Mouse (Mus musculus): ENCODE results near the gene Traf3. TPM values are rescaled to one million over a fixed set of nuclear protein-coding genes. Genes with fewer than 3 reads are reported as not detected.

The Traf3 gene
- total RNA-seq, 4 experiments from 2014 or later = 28.3 to 41.2 (median 36.2) TPM

DNA sequence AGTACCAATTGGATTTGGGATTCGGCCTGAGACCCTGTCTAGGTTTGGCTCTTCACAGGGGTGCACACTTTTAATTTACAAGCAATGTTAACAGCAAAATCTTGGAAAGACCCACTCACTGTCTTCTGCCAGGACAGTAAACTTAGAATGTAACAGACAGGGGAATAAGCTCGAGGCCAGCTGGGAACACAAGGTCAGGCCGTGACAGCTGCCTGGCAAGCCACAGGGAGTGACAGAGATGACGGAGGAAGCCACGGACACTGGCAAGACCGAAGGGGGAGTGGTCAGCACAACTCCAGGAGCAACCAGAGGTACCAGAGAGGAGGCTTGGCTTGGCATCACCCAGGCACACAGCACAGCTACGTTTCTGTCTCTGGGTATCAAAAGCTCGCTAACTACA is 140.7 kb downstream of the Traf3 start:
- DNase-seq (ENCODE audit: low spot score in 2 of 2) = no peak

DNA sequence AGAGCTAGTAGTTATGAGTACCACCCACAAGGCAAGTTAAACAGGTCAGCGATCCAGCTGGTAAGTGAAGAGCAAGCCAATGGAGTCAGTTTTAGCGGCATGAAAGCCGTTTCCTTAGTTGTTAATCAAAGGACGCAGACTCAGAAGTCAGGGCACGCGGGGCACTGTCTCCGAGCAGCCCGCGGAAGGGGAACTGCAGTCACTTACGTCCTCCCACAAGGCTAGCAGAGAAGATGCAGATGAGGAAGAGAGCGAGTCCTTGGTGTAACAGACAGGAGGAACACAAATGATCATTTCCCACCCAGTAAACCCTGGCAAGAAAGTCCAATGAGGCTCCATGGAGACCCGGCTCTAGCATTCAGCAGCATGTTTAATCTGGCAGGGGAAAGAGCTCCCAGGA is 143.1 kb downstream of the Traf3 start:
- DNase-seq (ENCODE audit: low spot score in 2 of 2) = no peak

DNA sequence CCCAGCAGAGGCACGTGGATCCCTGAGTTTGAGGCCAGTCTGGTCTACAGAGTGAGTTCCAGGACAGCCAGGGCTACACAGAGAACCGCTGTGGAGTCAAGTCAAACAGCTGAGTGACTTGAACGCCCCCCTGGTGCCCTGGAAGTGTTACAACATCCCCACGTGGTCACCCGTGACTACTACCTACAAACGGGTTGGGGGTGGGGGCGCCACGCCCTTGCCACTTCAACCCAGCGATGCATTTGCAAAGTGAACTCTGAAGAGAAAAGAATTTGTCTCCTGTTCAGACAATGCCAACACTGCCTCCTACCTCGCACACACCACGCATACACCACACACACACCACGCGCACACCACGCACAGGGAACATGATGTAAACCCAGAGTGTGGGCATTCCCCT is 143.8 kb downstream of the Traf3 start:
- DNase-seq (ENCODE audit: low spot score in 2 of 2) = no peak

DNA sequence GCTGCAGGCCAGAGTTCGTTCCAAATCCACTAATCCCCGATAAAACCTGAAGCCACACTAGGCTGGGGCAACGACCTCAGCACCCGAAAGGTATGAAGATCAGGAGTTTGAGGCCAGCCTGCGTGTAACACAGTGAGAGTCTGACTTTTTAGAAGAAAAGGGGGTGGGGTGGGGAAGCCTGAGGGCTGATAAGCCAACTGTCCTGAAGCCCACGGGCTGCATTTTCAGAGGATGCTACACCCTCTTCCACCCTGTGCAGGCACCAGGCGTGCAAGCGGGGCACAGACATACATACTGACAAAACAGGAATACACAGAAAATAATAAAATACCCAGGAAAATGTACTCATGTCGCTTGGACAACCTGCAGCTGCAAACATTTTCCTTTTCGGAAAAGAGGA is 145.6 kb downstream of the Traf3 start:
- DNase-seq (ENCODE audit: low spot score in 2 of 2) = no peak

DNA sequence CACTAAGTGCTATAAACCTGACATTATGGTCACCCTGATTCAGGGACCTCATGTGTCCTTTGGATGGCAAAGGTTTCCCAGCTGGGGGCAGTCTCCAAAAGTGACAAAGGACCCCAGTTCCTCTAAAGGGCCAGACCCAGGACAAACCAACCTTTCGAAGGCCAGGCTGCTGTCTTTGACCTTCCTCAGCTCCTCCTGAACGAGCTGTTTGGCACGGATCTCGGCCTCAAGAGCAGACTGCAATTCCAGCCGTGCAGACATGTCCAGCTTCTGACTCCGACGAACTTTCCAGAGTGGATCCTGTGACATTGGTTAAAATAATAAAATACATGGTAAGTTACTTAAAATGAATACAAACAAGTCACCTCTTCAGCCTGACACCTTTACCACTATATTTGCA is 148.1 kb downstream of the Traf3 start:
- no peak for DNase-seq (ENCODE audit: low spot score in 2 of 2)

Other genes starting within 250 kb of the Traf3 start
- gene Ankrd9, start 187.3 kb upstream of the Traf3 start, total RNA-seq (2022) = 10 to 100 TPM; 13.6 to 18.7 (median 16.5) TPM
- gene Rcor1, start 127.0 kb upstream of the Traf3 start, total RNA-seq (2022) = 10 to 100 TPM; 13.0 to 15.2 (median 14.2) TPM
- gene 4930595D18Rik, start 18.1 kb downstream of the Traf3 start, total RNA-seq (2022) = not detected
- gene Amn, start 104.7 kb downstream of the Traf3 start, total RNA-seq (2022) = 10 to 100 TPM; 10.1 to 15.5 (median 11.6) TPM
- 100 to 1,000 TPM; 123 to 157 (median 142) TPM for gene Cdc42bpb, start 211.3 kb downstream of the Traf3 start, total RNA-seq (2022)
- 1 to 10 TPM; 2.4 to 4.8 (median 3.5) TPM for gene Lbhd2, start 240.4 kb downstream of the Traf3 start, total RNA-seq (2022)

Data from left cerebral cortex, adult 8-10 months (tissue).